Mouse (Mus musculus) kidney, adult 2 months (tissue): ENCODE measurements at regions not wholly inside any gene's neighbourhood (a gene's known extent, or its start where the extent isn't known, plus 50 kb on each side); places are given as distances from the start of the nearest gene placed in this dataset.

Experiments used
- CTCF ChIP-seq: fragments of 200-500 bp; conservative IDR thresholded peaks from 2 replicates; pipeline ENCODE4 v1.5.1; 2011; ENCODE audit warnings: low read depth, mild to moderate bottlenecking, control low read depth, low read length, moderate library complexity, mixed read lengths; ENCODE audit not compliant: insufficient read depth, insufficient read length
- POLR2A ChIP-seq: fragments of 200-500 bp; IDR thresholded peaks from one replicate; pipeline ENCODE4 v1.6.1; 2011; ENCODE audit warnings: low read depth, low read length, control low read depth

- TF ChIP-seq POLR2A (no peak), CTCF (no peak)
Observed at GRCm38 (mm10) chr13:119318358-119318757, 110.0 kb upstream of the Paip1 start.
